Mouse (Mus musculus) left cerebral cortex, adult 2 months (tissue): ENCODE results near the gene Cntf. TPM values are rescaled to one million over a fixed set of nuclear protein-coding genes. Genes with fewer than 3 reads are reported as not detected.

Experiments
- DNase-seq, 2 experiments: peaks; one replicate each; pipeline ENCODE4 v3.0.0; 2021 to 2022; ENCODE audit warnings: low spot score in 2 of 2, mixed read lengths in 1 of 2; ENCODE audit errors: extremely low spot score in 1 of 2
- H3K27ac ChIP-seq: fragments of 200-600 bp; 2 replicates; pipeline ENCODE4 v1.8.1; 2022
- H3K4me3 ChIP-seq: fragments of 200-600 bp; 2 replicates; pipeline ENCODE4 v1.8.1; 2022
- CTCF ChIP-seq: fragments of 200-600 bp; IDR thresholded peaks from 2 replicates; pipeline ENCODE4 v1.8.1; 2022; ENCODE audit warnings: antibody characterized with exemption, mild to moderate bottlenecking, moderate library complexity
- intact Hi-C: fragments of 180-260 bp; cut with DNase I; formaldehyde crosslinking; loops from one replicate; pipeline ENCODE4 v1.15.1; 2025
- long read RNA-seq, 2 experiments: library from polyadenylated mRNA; stranded (forward); transcript quantifications; one replicate each; pipeline ENCODE4 v2.0.0; 2021; ENCODE audit warnings: borderline mapping rate in 2 of 2
- total RNA-seq, 2 experiments: library from RNA; stranded (reverse); gene quantifications; 2 replicates each; pipeline ENCODE4 v1.2.3; 2021

Cntf gene
- 1 to 10 TPM; 2.3 to 4.0 TPM for total RNA-seq
- long read RNA-seq, experiment 1, result 0 reads
- long read RNA-seq, experiment 2, result 0 reads

DNA sequence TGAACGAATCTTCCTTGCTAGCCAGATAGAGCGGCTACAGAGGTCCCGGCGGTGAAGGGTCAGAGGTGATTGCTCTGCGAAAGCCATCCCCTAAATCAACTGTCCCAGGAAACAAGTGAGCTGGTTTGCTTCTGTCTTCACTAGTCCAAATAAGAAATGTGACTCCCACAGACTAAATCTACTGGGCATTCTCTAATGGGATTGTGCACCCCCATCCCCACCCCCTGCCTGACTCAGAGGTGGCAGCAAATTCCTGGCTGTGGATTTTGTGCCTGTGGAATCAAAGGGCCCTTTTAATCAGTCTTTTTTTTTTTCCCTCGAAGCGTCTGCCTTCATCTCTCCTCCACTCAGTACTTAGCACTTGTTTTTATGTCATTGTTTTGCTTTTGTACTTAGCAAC is at the start of gene Cntf:
Cntf (minus strand) TSS at position 325 of the 400 bp plus-strand sequence.
- Histone ChIP-seq H3K4me3 (no peak within 1 kb of the TSS), H3K27ac (no peak within 1 kb of the TSS)
- no peak for DNase-seq
- TF ChIP-seq CTCF, result no peak
- intact Hi-C loops, result loop anchor here (10.0 kb wide), 1 partner anchor 831 kb away; no protein-coding TSS in a partner anchor

DNA sequence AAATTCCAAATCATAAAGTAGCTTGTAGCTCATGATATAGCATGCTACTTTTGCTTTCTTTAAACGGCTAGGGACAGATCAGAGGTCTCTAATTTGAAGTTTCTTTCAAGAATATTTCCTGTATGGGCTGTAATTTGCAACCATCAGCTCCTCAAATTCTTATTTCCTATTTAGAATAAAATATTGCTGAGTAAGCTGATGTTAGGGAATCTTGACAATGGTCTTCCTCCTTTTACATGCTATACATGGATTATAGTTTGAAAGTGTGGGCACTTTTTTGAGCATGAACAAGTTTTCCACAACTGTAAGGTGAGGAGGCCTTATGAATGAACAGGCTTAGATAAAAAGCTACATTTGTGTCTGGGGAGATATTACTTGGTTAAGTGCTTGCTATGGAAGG is 48.5 kb upstream of the Cntf start:
- Histone ChIP-seq H3K4me3 (no peak overlapping the region), H3K27ac (no peak overlapping the region)
- intact Hi-C loops, result no loop called here
- TF ChIP-seq CTCF, result no peak
- no peak for DNase-seq

DNA sequence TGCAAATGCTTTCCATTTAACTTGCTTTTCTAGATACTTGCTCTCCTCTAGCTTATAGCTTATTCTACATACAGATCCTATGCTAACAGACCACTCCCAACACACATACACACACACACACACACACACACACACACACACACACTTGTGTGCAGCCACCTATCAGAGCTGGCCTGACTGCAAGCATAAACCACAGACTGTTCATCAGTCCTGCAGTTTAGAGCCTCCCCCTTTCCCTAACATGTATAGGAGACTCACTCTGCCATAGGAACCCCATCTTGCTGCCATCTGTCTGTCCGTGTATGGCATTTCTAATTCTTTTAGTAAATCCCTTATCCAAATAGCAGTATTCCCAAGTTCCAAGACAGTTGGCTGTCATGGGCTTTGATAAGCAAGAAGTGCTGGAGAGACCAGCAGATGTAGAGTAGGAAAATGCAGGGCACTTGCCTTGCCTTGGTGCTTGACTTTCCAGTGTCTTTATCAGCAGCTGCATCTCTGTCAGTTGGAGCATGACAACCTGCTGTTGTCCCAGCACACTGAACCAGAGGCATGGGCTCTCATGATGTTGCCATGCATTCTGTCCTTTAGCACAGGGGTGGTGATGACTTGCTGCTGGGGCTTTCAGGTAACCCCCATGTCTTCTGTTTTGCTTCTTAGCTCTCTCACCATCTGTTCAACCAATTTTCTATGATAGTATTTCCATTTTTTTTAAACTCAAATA is 47.4 kb upstream of the Cntf start:
- no peak overlapping the region for H3K27ac ChIP-seq
- intact Hi-C loops, result no loop called here
- TF ChIP-seq CTCF, result no peak
- H3K4me3 ChIP-seq, result no peak overlapping the region
- no peak for DNase-seq

DNA sequence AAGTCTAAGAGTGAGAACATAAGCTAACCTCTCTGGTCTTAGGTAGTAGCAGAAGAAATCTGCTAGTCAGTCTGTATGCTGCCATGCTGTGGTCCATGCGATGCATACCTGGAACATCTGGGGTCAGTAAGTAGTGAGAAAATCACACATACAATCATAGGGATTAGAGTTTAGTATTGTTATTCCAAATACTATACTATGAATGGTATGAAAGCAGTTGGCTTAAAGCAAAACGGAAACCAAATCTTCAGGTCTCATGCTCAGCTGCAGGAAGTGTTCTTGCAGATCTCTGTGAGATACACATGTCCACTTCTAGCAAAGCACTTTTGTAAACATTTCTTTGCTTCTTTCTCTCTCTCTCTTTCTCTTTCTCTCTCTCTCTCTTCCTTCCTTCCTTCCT is 40.8 kb upstream of the Cntf start:
- intact Hi-C loops, result no loop called here
- DNase-seq, result no peak
- TF ChIP-seq CTCF, result no peak
- Histone ChIP-seq H3K27ac (no peak overlapping the region), H3K4me3 (no peak overlapping the region)

DNA sequence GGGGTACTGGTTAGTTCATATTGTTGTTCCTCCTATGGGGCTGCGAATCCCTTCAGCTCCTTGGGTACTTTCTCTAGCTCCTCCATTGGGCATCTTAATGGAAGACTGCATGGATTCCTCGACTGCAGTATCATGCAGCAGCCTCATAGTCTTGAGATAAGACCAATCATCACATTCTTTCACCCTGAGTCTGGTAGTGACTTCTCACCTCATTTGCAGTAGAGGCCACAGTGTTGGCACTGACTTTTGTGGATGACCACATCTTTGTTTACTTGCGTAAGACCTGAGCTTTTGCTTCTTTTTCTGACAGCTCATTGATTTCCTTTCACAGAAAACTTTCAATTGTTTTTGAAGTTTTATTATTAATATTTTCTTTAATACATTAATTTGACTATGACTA is 40.3 kb upstream of the Cntf start:
- Histone ChIP-seq H3K27ac (no peak overlapping the region), H3K4me3 (no peak overlapping the region)
- TF ChIP-seq CTCF, result no peak
- no peak for DNase-seq
- intact Hi-C loops, result no loop called here

DNA sequence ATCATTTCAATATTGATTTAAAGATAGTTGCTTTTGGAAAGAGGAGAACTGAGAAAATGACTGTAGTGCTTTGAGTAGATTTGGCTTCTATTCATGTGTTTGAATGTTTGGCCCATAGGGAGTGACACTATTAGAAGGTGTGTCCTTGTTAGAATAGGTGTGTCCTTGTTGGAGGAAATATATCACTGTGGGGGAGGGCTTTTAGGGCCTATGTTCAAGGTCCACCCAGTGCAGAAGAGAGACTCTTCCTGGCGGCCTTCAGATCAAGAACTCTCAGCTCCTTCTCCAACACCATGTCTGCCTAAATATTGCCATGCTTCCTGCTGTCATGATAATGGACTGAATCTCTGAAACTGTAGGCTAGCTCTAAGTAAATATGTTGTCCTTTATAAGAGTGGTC is 38.8 kb upstream of the Cntf start:
- H3K4me3 ChIP-seq, result no peak overlapping the region
- no peak for TF ChIP-seq CTCF
- intact Hi-C loops, result no loop called here
- H3K27ac ChIP-seq, result no peak overlapping the region
- no peak for DNase-seq

DNA sequence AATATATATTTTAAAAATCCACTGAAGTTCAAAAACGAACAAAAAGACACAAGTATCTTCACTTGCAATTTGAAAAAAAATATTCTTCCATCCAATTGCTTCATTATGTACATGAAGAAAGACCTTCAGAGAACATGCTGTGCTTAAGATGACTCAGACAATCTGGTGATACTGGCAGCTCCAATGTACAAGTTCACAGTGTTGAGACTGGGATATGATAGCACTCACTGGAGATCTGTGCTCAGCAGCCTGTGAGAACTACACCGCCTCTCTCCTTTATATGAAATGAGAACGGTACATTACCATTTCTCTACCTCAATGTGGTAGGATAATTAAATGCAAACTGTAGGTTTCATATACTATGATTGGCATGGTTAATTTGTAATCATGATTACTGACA is 37.4 kb upstream of the Cntf start:
- H3K4me3 ChIP-seq, result no peak overlapping the region
- intact Hi-C loops, result no loop called here
- H3K27ac ChIP-seq, result peak overlapping the region; percentile 48
- TF ChIP-seq CTCF, result no peak
- no peak for DNase-seq

DNA sequence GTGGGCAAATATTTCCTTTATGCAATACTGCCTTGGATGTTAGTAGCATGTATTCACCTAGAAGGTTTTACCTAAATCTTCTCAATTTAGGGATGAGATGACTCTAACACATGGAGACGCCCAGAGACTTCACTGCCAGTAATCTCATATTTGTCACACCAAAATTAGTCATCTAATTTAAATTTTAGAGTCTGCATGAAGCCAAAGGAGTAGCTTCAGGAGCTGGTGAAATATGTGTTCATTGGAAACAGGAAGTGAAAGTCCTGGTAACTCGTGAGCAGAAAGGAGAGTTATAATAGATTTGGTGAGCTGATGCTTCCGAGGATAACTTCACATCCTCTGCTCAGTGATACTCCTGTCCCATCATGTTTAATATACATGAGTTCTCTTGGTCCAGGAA is 35.6 kb upstream of the Cntf start:
- intact Hi-C loops, result no loop called here
- no peak for TF ChIP-seq CTCF
- H3K27ac ChIP-seq, result no peak overlapping the region
- H3K4me3 ChIP-seq, result no peak overlapping the region
- no peak for DNase-seq

DNA sequence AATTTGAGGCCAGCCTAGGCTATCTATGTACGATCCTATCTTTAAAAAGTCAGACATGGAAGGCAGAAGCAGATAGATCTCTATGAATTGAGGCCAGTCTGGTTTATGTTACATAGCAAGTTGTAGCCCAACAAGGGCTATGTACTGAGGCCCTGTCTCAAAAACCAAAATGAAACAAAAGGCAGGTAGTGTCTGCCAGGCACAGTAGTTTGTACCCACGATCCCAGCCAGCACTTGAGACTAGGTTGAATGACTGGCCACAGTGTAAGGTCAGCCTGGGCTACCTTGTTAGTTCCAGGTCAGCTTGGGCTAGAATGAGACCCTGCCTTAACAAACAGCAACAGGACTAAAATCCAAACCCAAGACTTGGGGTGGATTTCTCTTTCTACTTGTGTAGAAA is 35.2 kb upstream of the Cntf start:
- TF ChIP-seq CTCF, result no peak
- intact Hi-C loops, result no loop called here
- no peak overlapping the region for H3K4me3 ChIP-seq
- H3K27ac ChIP-seq, result no peak overlapping the region
- no peak for DNase-seq

DNA sequence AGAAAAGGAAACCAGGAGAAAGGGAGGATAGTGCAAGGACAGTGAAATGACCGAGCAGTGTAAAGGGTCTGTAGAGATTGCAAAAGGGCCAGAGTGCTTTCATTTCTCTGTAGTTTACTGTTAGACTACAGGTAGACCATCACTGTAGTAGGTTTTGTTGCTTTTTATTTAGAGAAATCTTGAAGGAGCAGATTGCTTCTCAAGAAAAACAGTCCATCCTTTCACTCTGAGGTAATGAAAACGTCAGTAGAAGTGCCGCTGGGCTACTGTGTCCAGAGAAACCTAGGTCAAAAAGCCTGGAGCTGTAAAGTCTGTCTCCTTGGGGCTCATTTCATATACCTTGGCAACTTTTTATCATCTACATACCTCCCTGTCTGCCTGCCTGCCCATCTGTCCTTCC is 33.6 kb upstream of the Cntf start:
- DNase-seq, result no peak
- H3K4me3 ChIP-seq, result no peak overlapping the region
- intact Hi-C loops, result loop anchor here (5.0 to 10.0 kb wide), 4 partner anchors 282 to 884 kb away; partner anchors contain the start of genes Dtx4 and Patl1
- H3K27ac ChIP-seq, result no peak overlapping the region
- TF ChIP-seq CTCF, result no peak

DNA sequence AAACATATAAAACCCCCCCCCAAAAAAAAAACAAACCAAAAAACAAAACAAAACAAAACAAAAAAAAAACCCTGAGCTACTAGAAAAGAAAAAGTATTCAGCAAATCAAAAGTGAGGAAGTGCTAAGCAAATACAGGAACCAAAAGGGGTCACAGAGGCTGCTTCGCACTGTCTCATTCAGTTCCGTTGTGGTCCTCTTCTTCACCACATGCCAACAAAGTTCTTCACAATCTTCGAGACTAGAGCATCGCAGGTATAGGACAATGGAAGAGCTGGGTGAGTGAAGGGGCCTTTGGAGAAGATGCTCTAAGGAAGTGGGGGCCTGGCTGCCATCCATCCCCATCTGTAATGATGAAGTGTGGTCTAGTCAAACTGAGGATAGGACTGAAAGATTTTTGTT is 33.0 kb upstream of the Cntf start:
- no peak for DNase-seq
- intact Hi-C loops, result loop anchor here (5.0 to 10.0 kb wide), 4 partner anchors 281 to 884 kb away; partner anchors contain the start of genes Dtx4 and Patl1
- H3K27ac ChIP-seq, result no peak overlapping the region
- no peak overlapping the region for H3K4me3 ChIP-seq
- no peak for TF ChIP-seq CTCF

DNA sequence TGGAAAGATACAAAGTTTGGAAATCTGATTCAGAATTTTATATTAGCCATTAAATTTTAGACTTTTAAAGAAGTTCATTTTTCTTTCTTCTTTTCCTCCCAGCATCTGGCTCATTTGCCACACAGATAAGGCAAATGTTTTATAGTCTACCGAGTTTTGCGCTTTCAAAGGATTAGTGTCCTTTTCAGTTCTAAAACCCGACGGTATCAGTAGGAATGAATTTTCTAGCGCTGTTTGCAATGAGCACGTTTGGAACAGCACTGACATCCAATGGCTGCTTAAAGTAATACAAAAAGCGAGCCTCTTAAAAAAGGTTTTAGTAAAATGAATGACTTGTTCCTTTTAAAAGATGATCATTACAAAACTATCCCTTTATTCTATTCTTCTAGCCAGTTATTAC is 31.6 kb upstream of the Cntf start:
- peak; percentile 58 for TF ChIP-seq CTCF
- intact Hi-C loops, result loop anchor here (2.0 to 10.0 kb wide), 6 partner anchors 74 to 882 kb away; partner anchors contain the start of genes Dtx4 and Patl1
- peak overlapping the region; percentile 99 for H3K27ac ChIP-seq
- H3K4me3 ChIP-seq, result peak overlapping the region; percentile 90
- no peak for DNase-seq
